Mouse (Mus musculus) c-Kit-positive CD71-positive TER-119-negative erythroid progenitor cells, embryonic 14.5 days (primary cell): ENCODE data around the gene Slc12a3.

Source experiments
- DNase-seq: peaks from one replicate; pipeline ENCODE4 v3.0.0-alpha.2; 2013; ENCODE audit warnings: low read depth

The Slc12a3 gene

GRCm38 (mm10) chr8:94333345-94333744 is 4.3 kb downstream of the Slc12a3 start:
- DNase-seq, result no peak

GRCm38 (mm10) chr8:94337559-94337958 is 8.6 kb downstream of the Slc12a3 start:
- no peak for DNase-seq

DNA sequence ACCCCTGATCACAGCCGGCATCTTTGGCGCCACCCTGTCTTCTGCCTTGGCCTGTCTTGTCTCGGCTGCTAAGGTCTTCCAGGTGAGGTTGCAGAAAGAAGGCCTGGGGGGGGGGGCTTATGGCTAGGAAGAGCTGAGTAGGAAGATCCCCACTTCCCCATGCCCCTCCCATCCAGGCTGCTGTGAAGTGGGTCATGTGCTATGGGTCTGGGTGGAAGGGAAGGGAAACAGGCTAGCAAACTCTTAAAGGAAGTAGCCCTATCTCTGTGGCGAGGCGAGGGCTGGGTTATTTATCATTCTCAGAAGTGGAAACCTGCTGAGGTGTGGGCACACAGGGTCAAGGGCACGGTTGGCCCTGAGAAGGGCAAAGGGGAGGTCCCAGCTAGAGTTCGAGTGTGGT is 11.8 kb downstream of the Slc12a3 start:
- DNase-seq, result no peak

DNA sequence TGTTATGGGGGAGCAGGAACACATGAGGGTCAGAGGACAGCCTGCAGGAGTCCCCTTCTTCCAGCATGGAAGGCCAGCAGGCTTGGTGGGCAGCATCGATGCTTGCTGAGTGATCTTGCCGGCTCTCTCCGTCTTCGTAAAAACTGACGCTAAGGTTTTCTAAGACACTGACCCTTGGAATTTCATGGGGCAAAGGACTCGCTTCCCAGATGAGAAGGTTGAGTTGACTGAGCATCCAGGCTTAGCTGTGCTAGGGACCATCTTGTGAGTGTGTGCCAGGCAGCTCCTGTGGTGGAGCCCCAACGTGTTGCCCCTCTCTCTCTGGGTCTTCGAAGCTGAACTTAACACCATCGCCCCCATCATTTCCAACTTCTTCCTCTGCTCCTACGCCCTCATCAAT is 13.7 kb downstream of the Slc12a3 start:
- no peak for DNase-seq

DNA sequence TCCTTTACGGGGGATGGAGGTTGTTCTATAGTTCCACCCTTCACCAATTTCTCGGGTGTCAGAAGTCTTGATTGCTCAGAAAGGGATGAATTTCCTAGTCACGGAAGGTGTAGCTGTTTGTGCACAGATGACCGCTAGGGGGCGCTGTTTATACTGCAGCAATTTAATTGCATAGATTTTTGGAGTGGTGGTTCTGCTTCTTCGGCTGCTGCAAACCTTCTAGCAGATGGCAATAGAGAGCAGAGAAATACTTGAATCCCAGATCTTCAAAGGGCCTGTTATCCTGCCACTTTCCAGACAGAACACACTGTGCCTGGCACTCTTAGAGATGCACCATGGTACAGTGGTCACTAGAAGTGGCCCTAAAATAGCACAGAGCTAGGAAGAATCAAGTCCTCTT is 14.3 kb downstream of the Slc12a3 start:
- DNase-seq, result peak; percentile 32

GRCm38 (mm10) chr8:94343778-94344320 is 14.8 kb downstream of the Slc12a3 start:
- DNase-seq, result no peak

DNA sequence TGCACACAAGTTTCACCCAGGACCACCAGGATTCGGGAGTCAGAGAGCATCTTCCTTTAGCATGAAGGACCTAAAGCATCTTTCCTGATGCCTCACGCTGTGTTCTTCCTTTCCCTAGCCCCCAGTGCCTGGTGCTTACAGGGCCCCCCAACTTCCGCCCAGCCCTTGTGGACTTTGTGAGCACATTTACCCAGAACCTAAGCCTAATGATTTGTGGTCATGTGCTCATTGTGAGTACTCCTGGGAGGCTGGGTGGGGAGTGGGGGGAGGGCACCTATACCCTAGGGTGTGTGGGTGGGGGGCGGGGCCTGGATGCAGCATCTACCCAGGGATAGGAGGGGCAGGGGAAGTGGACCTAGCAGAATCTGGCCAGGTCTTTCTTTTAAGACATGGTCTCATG is 16.7 kb downstream of the Slc12a3 start:
- DNase-seq, result no peak

- no peak for DNase-seq
These were observed 17.3 kb downstream of the Slc12a3 start for GRCm38 (mm10) chr8:94346264-94346663.

GRCm38 (mm10) chr8:94348425-94348824 is 19.4 kb downstream of the Slc12a3 start:
- DNase-seq, result no peak

- no peak for DNase-seq
These were observed 25.1 kb downstream of the Slc12a3 start for GRCm38 (mm10) chr8:94354069-94354531.

GRCm38 (mm10) chr8:94354571-94354970 is 25.6 kb downstream of the Slc12a3 start:
- no peak for DNase-seq

GRCm38 (mm10) chr8:94357220-94357619 is 28.2 kb downstream of the Slc12a3 start:
- DNase-seq, result no peak

- DNase-seq, result no peak
These were observed 29.5 kb downstream of the Slc12a3 start for GRCm38 (mm10) chr8:94358541-94358940.

DNA sequence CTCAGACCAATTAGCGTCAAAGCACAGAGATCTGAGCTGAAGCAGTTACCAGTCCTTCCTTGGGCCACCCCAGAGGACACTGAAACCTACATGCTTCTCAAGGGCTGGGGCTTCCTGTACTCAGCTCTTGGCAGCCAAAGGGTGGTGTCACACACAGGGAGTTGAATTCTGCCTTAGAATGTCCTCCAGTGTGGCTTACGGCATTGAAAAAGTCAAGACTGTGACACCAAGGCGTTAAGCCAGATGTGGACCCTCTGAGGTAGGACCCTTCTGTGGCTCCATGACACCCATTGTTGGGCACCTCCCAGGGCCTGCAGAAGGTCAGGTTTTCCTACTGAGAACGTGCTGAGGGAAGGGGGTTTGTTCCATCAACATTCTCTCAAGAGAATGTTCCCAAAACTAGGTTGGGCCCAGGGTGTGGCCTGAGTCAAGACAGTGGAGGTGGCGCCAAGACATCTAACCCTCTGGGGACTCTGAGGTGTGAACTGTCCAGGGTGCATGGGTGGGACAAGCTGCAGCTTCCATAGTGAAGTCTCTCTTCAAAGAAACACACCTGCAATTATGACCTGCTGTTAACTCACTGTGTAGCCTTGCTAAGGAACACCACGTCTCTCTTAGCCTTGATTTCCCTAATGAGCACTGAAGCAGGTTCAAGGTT is 32.9 kb downstream of the Slc12a3 start:
- DNase-seq, result no peak

DNA sequence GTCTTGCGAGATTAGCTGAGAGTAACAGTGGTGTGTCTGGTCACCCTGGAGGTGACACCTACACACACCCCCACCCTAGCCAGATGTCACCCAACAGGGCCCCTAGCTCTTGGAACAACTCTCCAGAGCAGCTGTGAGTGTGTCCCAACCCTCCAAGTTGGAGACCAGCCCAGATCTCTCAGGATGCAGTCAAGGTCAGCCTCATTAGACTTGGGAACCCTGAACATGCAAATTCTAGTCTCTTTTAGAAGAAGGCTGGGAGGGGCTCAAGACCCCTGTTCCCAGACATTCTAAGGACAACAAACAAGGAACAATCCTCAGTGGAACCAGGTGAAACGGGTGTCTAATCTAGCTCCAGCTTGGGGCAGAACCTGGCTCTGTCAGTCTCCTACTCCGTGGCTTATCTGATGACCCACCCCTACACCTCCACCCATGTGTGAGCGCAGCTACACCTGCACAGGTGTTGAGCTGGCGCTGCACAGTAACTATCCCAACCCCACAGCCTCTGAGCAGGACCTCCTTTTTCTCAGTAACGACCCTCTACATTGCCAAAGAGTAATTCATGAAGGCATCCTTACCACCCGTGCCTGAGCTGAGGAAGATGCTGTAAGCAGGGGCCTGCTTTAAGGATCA is 33.7 kb downstream of the Slc12a3 start:
- DNase-seq, result no peak

DNA sequence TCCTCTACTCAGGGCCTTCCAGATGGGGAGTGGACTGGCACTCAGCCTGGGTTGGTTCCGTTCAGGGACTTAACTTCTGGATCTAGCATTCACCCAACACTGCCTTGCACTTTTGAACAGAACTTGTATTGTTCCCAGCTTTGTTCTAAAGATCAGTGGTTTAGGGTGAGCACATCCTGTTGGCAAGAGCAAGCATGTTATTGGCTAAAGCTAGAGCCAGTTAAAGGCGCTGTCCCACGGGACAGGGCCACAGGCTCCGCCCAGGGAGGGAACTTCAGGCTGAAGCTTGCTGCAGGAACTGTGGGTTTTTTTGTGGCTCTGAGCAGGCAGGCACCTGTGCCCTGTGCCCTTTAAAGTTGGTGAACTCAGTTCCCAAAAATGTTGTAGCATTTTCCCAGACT is 34.3 kb downstream of the Slc12a3 start:
- DNase-seq, result no peak

- DNase-seq, result no peak
These were observed 34.9 kb downstream of the Slc12a3 start for GRCm38 (mm10) chr8:94363906-94364305.

- no peak for DNase-seq
These were observed 35.8 kb downstream of the Slc12a3 start for GRCm38 (mm10) chr8:94364686-94365312.

DNA sequence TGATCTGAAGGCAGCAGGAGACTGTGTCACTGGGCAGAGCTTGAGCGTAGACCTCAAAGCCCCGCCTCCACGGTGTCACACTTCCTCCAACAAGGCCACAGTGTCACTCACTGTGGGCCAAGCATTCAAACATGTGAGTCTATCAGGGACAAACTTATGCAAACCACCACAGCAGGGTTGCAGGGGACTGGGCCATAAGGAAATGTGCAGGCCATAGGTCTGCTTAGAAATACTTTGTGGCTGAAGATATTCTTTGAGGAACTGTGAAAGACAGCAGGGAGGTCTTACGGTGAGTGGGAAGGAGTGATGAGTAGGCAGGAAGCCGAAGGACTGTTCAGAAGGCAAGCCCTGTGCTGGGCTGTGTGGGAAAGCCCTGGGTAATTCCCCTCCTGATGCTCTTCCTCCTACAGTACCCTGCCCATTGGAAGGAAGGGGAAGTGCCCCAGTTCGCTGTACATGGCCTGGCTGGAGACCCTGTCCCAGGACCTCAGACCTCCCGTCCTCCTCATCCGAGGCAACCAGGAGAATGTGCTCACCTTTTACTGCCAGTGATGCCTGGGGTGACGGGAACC is 36.5 kb downstream of the Slc12a3 start:
- no peak for DNase-seq

DNA sequence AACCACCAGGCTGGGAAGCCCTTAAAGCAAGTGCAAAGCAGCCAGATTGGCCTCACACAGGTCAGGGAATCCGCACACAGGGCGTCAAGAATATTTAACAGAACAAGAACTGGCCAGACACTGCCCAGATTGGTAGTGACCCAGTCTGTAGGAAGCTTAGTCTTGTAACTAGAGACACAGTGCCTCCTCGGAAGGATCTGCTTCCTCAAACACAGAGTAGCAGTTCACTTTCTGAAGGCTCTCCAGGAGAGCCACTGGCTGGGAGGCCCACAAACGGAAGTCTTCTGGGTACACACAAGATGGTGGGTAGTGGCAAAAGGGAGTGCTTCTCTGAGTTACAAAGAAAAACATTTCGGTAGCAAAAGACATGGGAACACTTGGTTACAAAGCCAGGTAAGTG is 41.8 kb downstream of the Slc12a3 start:
- no peak for DNase-seq

DNA sequence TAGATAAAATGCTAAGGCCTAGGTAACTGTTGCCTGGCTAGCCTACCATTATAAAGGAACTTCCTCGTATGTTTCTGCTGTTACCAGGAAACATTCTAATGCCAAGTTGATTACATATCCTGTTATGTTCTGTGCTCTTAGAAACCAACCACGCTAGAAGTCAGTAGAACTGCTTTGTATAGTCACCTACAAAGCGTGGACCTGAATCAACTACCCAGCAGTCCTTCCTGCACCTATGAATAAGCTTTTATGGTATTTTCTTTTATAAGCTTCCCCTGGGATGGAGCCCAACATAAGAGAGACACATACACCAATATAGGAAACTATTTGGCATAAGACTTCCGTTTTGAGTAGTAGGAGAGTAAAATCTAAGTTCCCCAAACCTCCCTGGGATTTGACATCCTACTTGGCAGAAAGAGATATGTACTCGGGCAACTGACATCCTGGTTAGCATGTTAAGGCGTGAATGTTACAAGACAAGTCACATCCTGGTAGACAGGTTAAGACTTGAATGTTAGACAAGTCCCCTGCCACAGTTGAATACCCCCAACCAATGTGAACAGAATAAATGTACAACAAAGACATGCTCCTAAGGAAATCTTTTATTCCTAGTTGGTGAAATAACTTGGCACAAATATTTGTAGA is 44.1 kb downstream of the Slc12a3 start:
- no peak for DNase-seq

GRCm38 (mm10) chr8:94375551-94375991 is 46.6 kb downstream of the Slc12a3 start:
- DNase-seq, result no peak
